Mouse (Mus musculus) MEL (cell line): Measurements from ENCODE around the gene Sart3. TPM values are rescaled to one million over a fixed set of nuclear protein-coding genes. Genes with fewer than 3 reads are reported as not detected.

Source experiments
- DNase-seq: peaks from one replicate; pipeline ENCODE4 v3.0.0; 2011; ENCODE audit warnings: low read depth, low spot score
- H3K27ac ChIP-seq: 2 replicates; pipeline ENCODE4 v1.5.1; 2012; ENCODE audit warnings: low read depth, mild to moderate bottlenecking, control low read depth, low read length, moderate library complexity; ENCODE audit not compliant: control insufficient read depth
- H3K27me3 ChIP-seq, 2 experiments: fragments of 150-350 bp in 1 of 2; sonication (generic) in 1 of 2; 2 replicates each; pipeline ENCODE4 v1.6.1; 2012; ENCODE audit warnings: low read length in 2 of 2, mild to moderate bottlenecking in 2 of 2, improper control_type of control experiment in 1 of 2, moderate library complexity in 1 of 2; ENCODE audit not compliant: insufficient read depth in 2 of 2, control insufficient read depth in 1 of 2
- H3K36me3 ChIP-seq, 2 experiments: 2 replicates each; pipeline ENCODE4 v1.6.1; 2012 to 2014; ENCODE audit warnings: low read length in 2 of 2, improper control_type of control experiment in 1 of 2, inconsistent platforms in 1 of 2, mild to moderate bottlenecking in 1 of 2; ENCODE audit not compliant: insufficient read depth in 2 of 2, control insufficient read depth in 1 of 2
- H3K4me1 ChIP-seq, 2 experiments: fragments of 150-350 bp in 1 of 2; sonication (generic) in 1 of 2; 2 replicates each; pipeline ENCODE4 v1.6.1; 2012; ENCODE audit warnings: low read length in 2 of 2, improper control_type of control experiment in 1 of 2, mild to moderate bottlenecking in 1 of 2; ENCODE audit not compliant: insufficient read depth in 2 of 2, control insufficient read depth in 1 of 2
- H3K4me3 ChIP-seq, 2 experiments: fragments of 150-350 bp in 1 of 2; sonication (generic) in 1 of 2; 2 replicates each; pipeline ENCODE4 v1.5.1; 2012; ENCODE audit warnings: low read depth in 2 of 2, low read length in 2 of 2, mild to moderate bottlenecking in 2 of 2, moderate library complexity in 2 of 2, control low read depth in 1 of 2, improper control_type of control experiment in 1 of 2; ENCODE audit not compliant: control insufficient read depth in 1 of 2, insufficient read depth in 1 of 2
- H3K79me2 ChIP-seq: 2 replicates; pipeline ENCODE4 v1.6.1; 2012; ENCODE audit warnings: mild to moderate bottlenecking, low read length, moderate library complexity; ENCODE audit not compliant: control insufficient read depth, poor library complexity, insufficient read depth
- H3K9ac ChIP-seq: 2 replicates; pipeline ENCODE4 v1.6.1; 2012; ENCODE audit warnings: low read depth, mild to moderate bottlenecking, control low read depth, low read length, moderate library complexity; ENCODE audit not compliant: control insufficient read depth, poor library complexity, severe bottlenecking
- H3K9me3 ChIP-seq: fragments of 150-350 bp; sonication (generic); replicated peaks from 2 replicates; pipeline ENCODE4 v1.6.1; 2012; ENCODE audit warnings: mild to moderate bottlenecking, low read length, improper control_type of control experiment, moderate library complexity; ENCODE audit not compliant: insufficient read depth
- BHLHE40 ChIP-seq: IDR thresholded peaks from 2 replicates; pipeline ENCODE4 v1.6.1; 2012; ENCODE audit warnings: low read depth, mild to moderate bottlenecking, inconsistent platforms, low read length, improper control_type of control experiment, borderline replicate concordance
- CHD1 ChIP-seq: IDR thresholded peaks from 2 replicates; pipeline ENCODE4 v1.6.1; 2012; ENCODE audit warnings: low read depth, mild to moderate bottlenecking, inconsistent platforms, low read length, improper control_type of control experiment
- E2F4 ChIP-seq: IDR thresholded peaks from 2 replicates; pipeline ENCODE4 v1.6.1; 2011; ENCODE audit warnings: low read depth, low read length, improper control_type of control experiment, borderline replicate concordance
- ELF1 ChIP-seq: IDR thresholded peaks from 2 replicates; pipeline ENCODE4 v1.6.1; 2014; ENCODE audit warnings: low read depth, mild to moderate bottlenecking, inconsistent platforms, low read length, improper control_type of control experiment, moderate library complexity
- ETS1 ChIP-seq: IDR thresholded peaks from 2 replicates; pipeline ENCODE4 v1.6.1; 2012; ENCODE audit warnings: low read depth, mild to moderate bottlenecking, inconsistent platforms, low read length, improper control_type of control experiment, moderate library complexity
- GABPA ChIP-seq: IDR thresholded peaks from 2 replicates; pipeline ENCODE4 v1.6.1; 2012; ENCODE audit warnings: low read depth, mild to moderate bottlenecking, inconsistent platforms, low read length, improper control_type of control experiment, moderate library complexity
- GATA1 ChIP-seq: IDR thresholded peaks from 2 replicates; pipeline ENCODE4 v1.6.1; 2011; ENCODE audit warnings: low read depth, low read length, improper control_type of control experiment
- HCFC1 ChIP-seq: IDR thresholded peaks from 2 replicates; pipeline ENCODE4 v1.6.1; 2012; ENCODE audit warnings: low read depth, mild to moderate bottlenecking, inconsistent platforms, low read length, improper control_type of control experiment, moderate library complexity
- JUND ChIP-seq: IDR thresholded peaks from 2 replicates; pipeline ENCODE4 v1.6.1; 2011; ENCODE audit warnings: low read depth, mild to moderate bottlenecking, improper control_type of control experiment, low read length
- KAT2A ChIP-seq: conservative IDR thresholded peaks from 2 replicates; pipeline ENCODE4 v1.6.1; 2012; ENCODE audit warnings: low read depth, low read length, improper control_type of control experiment, inconsistent platforms
- MAX ChIP-seq: IDR thresholded peaks from 2 replicates; pipeline ENCODE4 v1.6.1; 2011; ENCODE audit warnings: low read length, improper control_type of control experiment
- MAZ ChIP-seq: IDR thresholded peaks from 2 replicates; pipeline ENCODE4 v1.6.1; 2012; ENCODE audit warnings: low read depth, mild to moderate bottlenecking, inconsistent platforms, low read length, improper control_type of control experiment
- MXI1 ChIP-seq: IDR thresholded peaks from 2 replicates; pipeline ENCODE4 v1.6.1; 2011; ENCODE audit warnings: mild to moderate bottlenecking, low read depth, low read length, improper control_type of control experiment
- MYB ChIP-seq: IDR thresholded peaks from 2 replicates; pipeline ENCODE4 v1.6.1; 2011; ENCODE audit warnings: mild to moderate bottlenecking, low read depth, low read length, improper control_type of control experiment
- MYC ChIP-seq: IDR thresholded peaks from 2 replicates; pipeline ENCODE4 v1.6.1; 2011; ENCODE audit warnings: low read depth, mild to moderate bottlenecking, low read length, improper control_type of control experiment, moderate library complexity
- NRF1 ChIP-seq: IDR thresholded peaks from 2 replicates; pipeline ENCODE4 v1.6.1; 2014; ENCODE audit warnings: low read depth, mild to moderate bottlenecking, inconsistent platforms, low read length, improper control_type of control experiment, moderate library complexity; ENCODE audit not compliant: poor library complexity, insufficient read depth, severe bottlenecking
- POLR2A ChIP-seq, 2 experiments: IDR thresholded peaks; 2 replicates each; pipeline ENCODE4 v1.6.1; 2011 to 2012; ENCODE audit warnings: low read length in 2 of 2, mild to moderate bottlenecking in 2 of 2, control low read depth in 1 of 2, improper control_type of control experiment in 1 of 2, low read depth in 1 of 2, moderate library complexity in 1 of 2; ENCODE audit not compliant: control insufficient read depth in 1 of 2, insufficient read depth in 1 of 2, poor library complexity in 1 of 2
- POLR2AphosphoS5 ChIP-seq: IDR thresholded peaks from 2 replicates; pipeline ENCODE4 v1.6.1; 2012; ENCODE audit warnings: low read depth, borderline replicate concordance, mild to moderate bottlenecking, inconsistent platforms, low read length, moderate library complexity, mixed read lengths
- RCOR1 ChIP-seq: IDR thresholded peaks from 2 replicates; pipeline ENCODE4 v1.6.1; 2012; ENCODE audit warnings: low read depth, mild to moderate bottlenecking, inconsistent platforms, low read length, improper control_type of control experiment
- SMC3 ChIP-seq: IDR thresholded peaks from 2 replicates; pipeline ENCODE4 v1.6.1; 2011; ENCODE audit warnings: low read depth, low read length, improper control_type of control experiment
- TBP ChIP-seq: IDR thresholded peaks from 2 replicates; pipeline ENCODE4 v1.8.0; 2011; ENCODE audit warnings: low read depth, low read length, improper control_type of control experiment
- TCF12 ChIP-seq: IDR thresholded peaks from 2 replicates; pipeline ENCODE4 v1.6.1; 2014; ENCODE audit warnings: low read depth, mild to moderate bottlenecking, inconsistent platforms, low read length, improper control_type of control experiment, moderate library complexity
- ZKSCAN1 ChIP-seq: IDR thresholded peaks from 2 replicates; pipeline ENCODE4 v1.6.1; 2012; ENCODE audit warnings: low read depth, mild to moderate bottlenecking, inconsistent platforms, low read length, improper control_type of control experiment, moderate library complexity
- ZMIZ1 ChIP-seq: IDR thresholded peaks from 2 replicates; pipeline ENCODE4 v1.6.1; 2012; ENCODE audit warnings: low read depth, mild to moderate bottlenecking, inconsistent platforms, low read length, improper control_type of control experiment, moderate library complexity
- ZNF384 ChIP-seq: IDR thresholded peaks from 2 replicates; pipeline ENCODE4 v1.6.1; 2012; ENCODE audit warnings: low read depth, mild to moderate bottlenecking, inconsistent platforms, low read length, improper control_type of control experiment
- polyA plus RNA-seq, 2 experiments: library from polyadenylated mRNA; stranded (reverse) in 1 of 2; unstranded in 1 of 2; fragments of >175 nt in 1 of 2; fragments of >200 nt in 1 of 2; gene quantifications; 2 replicates each; pipeline versions ENCODE4 v1.2.1 to v1.2.4; 2012; ENCODE audit warnings: low replicate concordance in 2 of 2, low read depth in 1 of 2; ENCODE audit not compliant: insufficient read length in 2 of 2, insufficient read depth in 1 of 2, missing spikeins in 1 of 2
- total RNA-seq: library from RNA; depleted of rRNA; stranded (reverse); fragments of 300-350 nt; gene quantifications from 2 replicates; pipeline ENCODE4 v1.2.3, GENCODE M21; 2012

Sart3 gene
- total and polyA plus RNA-seq, 3 experiments: 41.4 to 74.4 TPM; not detected in 1

- TF ChIP-seq CHD1 (no peak), JUND (no peak), BHLHE40 (no peak), NRF1 (peak; percentile 46; the same call in 1 of the 2 replicates), KAT2A (peak; percentile 69), POLR2AphosphoS5 (no peak), MYB (no peak), ETS1 (no peak), SMC3 (no peak), TBP (no peak; the same call in 1 of the 2 replicates), MAX (peak; percentile 100), ZMIZ1 (no peak)
These were observed 822 bp downstream of the Sart3 start (continued) for GRCm38 (mm10) chr5:113771213-113772162.

- no peak overlapping the region for H3K4me3 ChIP-seq
- H3K9me3 ChIP-seq: no peaks in the 10 kb centered on the region
- peaks cover 3 to 8% of the 10 kb centered on the region in 2 experiments; a peak in 3 of 4 replicates for H3K36me3 ChIP-seq
- no peak overlapping the region for H3K9ac ChIP-seq
- no peak overlapping the region for H3K27ac ChIP-seq
- no peak for DNase-seq
- no peak for TF ChIP-seq MYB
- TF ChIP-seq ELF1: no peak
- TF ChIP-seq E2F4: no peak
- no peak for TF ChIP-seq RCOR1
- no peak for TF ChIP-seq MAZ
- no peak for TF ChIP-seq MXI1
- no peak for TF ChIP-seq ZKSCAN1
- TF ChIP-seq GABPA: no peak
- TF ChIP-seq POLR2AphosphoS5: no peak
- no peak for TF ChIP-seq POLR2A (IDR thresholded peaks at IDR 0.05; ENCODE audit: control insufficient read depth in 1 of 2, insufficient read depth in 1 of 2, low read depth in 1 of 2, low read length in 2 of 2, poor library complexity in 1 of 2)
- no peak for TF ChIP-seq GATA1
- no peak for TF ChIP-seq TCF12
- TF ChIP-seq HCFC1: no peak
- TF ChIP-seq ZNF384: no peak
- TF ChIP-seq MYC: no peak
- TF ChIP-seq NRF1: no peak
- H3K4me1 ChIP-seq: peaks cover 0 to 6% of the 10 kb centered on the region in 2 experiments; a peak in 2 of 4 replicates
- H3K79me2 ChIP-seq: peaks cover 74% of the 10 kb centered on the region
- H3K27me3 ChIP-seq: no peaks in the 10 kb centered on the region
These were observed 3.5 kb downstream of the Sart3 start for GRCm38 (mm10) chr5:113768806-113769205.
